Mouse (Mus musculus): ENCODE data around the gene Olfml2a. TPM values are rescaled to one million over a fixed set of nuclear protein-coding genes. Genes with fewer than 3 reads are reported as not detected.

Olfml2a gene
- total RNA-seq, 2 experiments from 2014 or later = 4.2 to 6.6 TPM

- TF ChIP-seq CTCF (IDR thresholded peaks at IDR 0.05) = no peak
- Histone ChIP-seq H3K4me3 (no peak overlapping the region), H3K27ac (no peak overlapping the region; the same call in 1 of the 2 replicates)
- intact Hi-C loops (cut with DNase I) = no loop called here
- DNase-seq = no peak
Observed at GRCm38 (mm10) chr2:38973701-38974100, 41.9 kb downstream of the Olfml2a start.

GRCm38 (mm10) chr2:38974171-38974570 is 42.4 kb downstream of the Olfml2a start:
- Histone ChIP-seq H3K27ac (no peak overlapping the region; the same call in 1 of the 2 replicates), H3K4me3 (no peak overlapping the region)
- intact Hi-C loops (cut with DNase I) = no loop called here
- no peak for TF ChIP-seq CTCF (IDR thresholded peaks at IDR 0.05)
- DNase-seq = no peak

- no peak overlapping the region for H3K4me3 ChIP-seq
- DNase-seq = no peak
- no peak for TF ChIP-seq CTCF (IDR thresholded peaks at IDR 0.05)
- no peak overlapping the region for H3K27ac ChIP-seq
- intact Hi-C loops (cut with DNase I) = no loop called here
Observed at GRCm38 (mm10) chr2:38975181-38975580, 43.4 kb downstream of the Olfml2a start.

GRCm38 (mm10) chr2:38975941-38976805 is 44.4 kb downstream of the Olfml2a start:
- Histone ChIP-seq H3K4me3 (no peak overlapping the region), H3K27ac (no peak overlapping the region)
- TF ChIP-seq CTCF (IDR thresholded peaks at IDR 0.05) = no peak
- no peak for DNase-seq
- intact Hi-C loops (cut with DNase I) = no loop called here

- DNase-seq = no peak
- no peak for TF ChIP-seq CTCF (IDR thresholded peaks at IDR 0.05)
- no peak overlapping the region for H3K27ac ChIP-seq
- intact Hi-C loops (cut with DNase I) = no loop called here
- no peak overlapping the region for H3K4me3 ChIP-seq
Observed at GRCm38 (mm10) chr2:38977837-38978236, 46.1 kb downstream of the Olfml2a start.

GRCm38 (mm10) chr2:38983456-38983855 is 51.7 kb downstream of the Olfml2a start:
- intact Hi-C loops (cut with DNase I) = no loop called here
- no peak for DNase-seq
- Histone ChIP-seq H3K4me3 (no peak overlapping the region), H3K27ac (no peak overlapping the region)
- peak; percentile 44; the same call in 1 of the 2 replicates for TF ChIP-seq CTCF (IDR thresholded peaks at IDR 0.05)

GRCm38 (mm10) chr2:38986580-38986979 is 54.8 kb downstream of the Olfml2a start:
- TF ChIP-seq CTCF (IDR thresholded peaks at IDR 0.05) = no peak

GRCm38 (mm10) chr2:38987371-38987770 is 55.6 kb downstream of the Olfml2a start:
- no peak for TF ChIP-seq CTCF (IDR thresholded peaks at IDR 0.05)
- peak overlapping the region; percentile 60 for H3K27ac ChIP-seq
- intact Hi-C loops (cut with DNase I) = no loop called here
- no peak overlapping the region for H3K4me3 ChIP-seq
- DNase-seq = peak; percentile 37

More at GRCm38 (mm10) chr2:38986580-38986979, 54.8 kb downstream of the Olfml2a start:
- no peak overlapping the region for H3K4me3 ChIP-seq
- intact Hi-C loops (cut with DNase I) = no loop called here
- DNase-seq = peak; percentile 79
- peak overlapping the region; percentile 60 for H3K27ac ChIP-seq

GRCm38 (mm10) chr2:38987803-38988510 is 56.2 kb downstream of the Olfml2a start:
- Histone ChIP-seq H3K27ac (peak overlapping the region; percentile 60), H3K4me3 (no peak overlapping the region)
- peak; percentile 14 for DNase-seq
- no peak for TF ChIP-seq CTCF (IDR thresholded peaks at IDR 0.05)
- intact Hi-C loops (cut with DNase I) = no loop called here

- no peak for DNase-seq
- intact Hi-C loops (cut with DNase I) = no loop called here
Observed at GRCm38 (mm10) chr2:38988929-38989328, 57.2 kb downstream of the Olfml2a start.

GRCm38 (mm10) chr2:38992004-38992403 is 60.2 kb downstream of the Olfml2a start:
- H3K27ac ChIP-seq = no peak overlapping the region
- TF ChIP-seq CTCF (IDR thresholded peaks at IDR 0.05) = no peak
- no peak overlapping the region for H3K4me3 ChIP-seq
- intact Hi-C loops (cut with DNase I) = no loop called here
- no peak for DNase-seq

More at GRCm38 (mm10) chr2:38988929-38989328, 57.2 kb downstream of the Olfml2a start:
- Histone ChIP-seq H3K27ac (no peak overlapping the region), H3K4me3 (no peak overlapping the region)
- no peak for TF ChIP-seq CTCF (IDR thresholded peaks at IDR 0.05)

GRCm38 (mm10) chr2:38992452-38992851 is 60.7 kb downstream of the Olfml2a start:
- no peak overlapping the region for H3K4me3 ChIP-seq
- no peak for DNase-seq
- TF ChIP-seq CTCF (IDR thresholded peaks at IDR 0.05) = no peak
- intact Hi-C loops (cut with DNase I) = no loop called here
- no peak overlapping the region for H3K27ac ChIP-seq

All from gastrocnemius, adult 2 months (tissue).